Mouse (Mus musculus): ENCODE results near the gene Lcp1. TPM values are rescaled to one million over a fixed set of nuclear protein-coding genes. Genes with fewer than 3 reads are reported as not detected.
A peak's percentile ranks its signal among the peaks of the same experiment; 100 is the strongest.
"Not testable (repeated sequence)": the region's sequence is repeated elsewhere in the genome, so short reads cannot be mapped to it uniquely, and the experiment has no call there.

Gene Lcp1
- 20.6 and 23.4 TPM in 2 replicates for polyA plus RNA-seq (2015; fragmentation: Nextera tagmentation; extraction: Ambion mirVana)

DNA sequence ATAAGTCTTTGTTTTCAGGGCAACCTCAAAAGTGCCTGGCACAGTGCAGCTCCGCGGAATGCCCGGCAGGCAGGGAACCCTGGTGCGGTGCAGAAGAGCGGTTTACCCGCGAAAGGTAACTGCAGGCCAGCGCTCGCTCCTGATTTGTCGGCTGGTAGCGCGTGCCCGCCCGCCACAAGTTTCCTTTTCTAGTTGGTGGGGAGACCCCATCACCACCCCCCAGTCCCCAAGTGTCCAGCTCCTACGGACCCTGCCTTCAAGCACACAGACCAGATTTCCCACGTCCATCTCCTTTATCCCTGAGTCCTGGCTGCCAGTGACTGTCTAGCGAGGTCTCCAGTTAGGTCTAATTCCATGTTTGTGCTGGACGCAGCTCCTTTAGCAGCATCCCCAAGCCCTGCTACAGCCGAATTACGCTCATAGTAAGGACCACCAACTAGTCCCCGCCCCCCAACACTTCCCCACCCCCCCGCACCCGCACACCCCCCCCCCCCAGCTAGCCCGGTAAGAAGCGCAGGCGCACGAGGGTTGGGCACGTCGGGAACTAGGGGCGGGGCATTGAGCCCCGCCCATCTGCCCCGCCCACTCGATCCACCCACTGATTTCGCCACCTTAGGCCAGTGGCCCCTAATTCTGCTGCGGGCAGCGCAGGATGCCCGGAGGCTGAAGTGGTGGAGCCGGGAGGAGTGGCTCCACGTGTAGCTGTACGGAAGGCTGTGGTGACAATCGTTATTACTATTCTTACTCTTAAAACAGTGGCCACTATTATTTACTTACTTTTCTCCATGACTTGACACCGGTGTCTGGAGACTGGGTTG is at the start of gene Lcp1, which contains the start of gene Lrrc63:
TSS of gene Lcp1 (plus strand) at position 601 of the 818 bp plus-strand sequence.
TSS of gene Lrrc63 (minus strand) at position 381 of the 818 bp plus-strand sequence.
- no peaks in the 10 kb centered on the region for H3K36me3 ChIP-seq (ENCODE audit: insufficient read depth, low read length)
- H3K9ac ChIP-seq (replicated peaks; ENCODE audit: low read length), result peak within 1 kb of the TSS; percentile 66
- no peak within 1 kb of the TSS for H3K27ac ChIP-seq (ENCODE audit: low read length)
- H3K4me3 ChIP-seq (ENCODE audit: low read length), result peak within 1 kb of the TSS; percentile 69
- peak; percentile 94 for ATAC-seq (ENCODE audit: low FRiP score, low TSS enrichment)
- no peaks in the 10 kb centered on the region for H3K9me3 ChIP-seq (ENCODE audit: low read length)
- peak within 1 kb of the TSS; percentile 95 for H3K4me2 ChIP-seq (replicated peaks; ENCODE audit: low read depth, low read length)
- no peaks in the 10 kb centered on the region for H3K27me3 ChIP-seq (ENCODE audit: insufficient read depth, low read length)
- H3K4me1 ChIP-seq (ENCODE audit: insufficient read depth, low read length), result 0 out of 2 replicates have a peak, but pooled peaks cover 6% of the 10 kb centered on the region
- WGBS, result under 1% methylated on average over 40 of the region's 42 CpGs

DNA sequence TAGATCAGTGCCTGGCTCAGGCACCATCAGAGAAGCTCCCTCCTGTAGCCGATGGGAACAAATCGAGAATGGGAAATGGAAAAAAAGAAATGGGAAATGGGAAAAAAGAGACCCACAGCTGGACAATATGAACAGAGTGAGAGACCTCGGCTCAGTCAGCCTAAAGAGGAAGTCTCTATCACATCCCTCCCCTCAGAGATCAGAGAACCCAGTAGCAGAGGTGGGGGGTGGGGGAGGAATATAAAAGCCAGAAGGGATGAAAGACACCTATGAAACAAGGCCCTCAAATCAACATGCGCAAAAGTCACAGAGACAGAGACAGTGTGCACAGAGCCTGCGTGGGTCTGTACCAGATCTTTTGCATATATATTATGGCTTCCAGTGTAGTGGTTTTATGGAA is 27.9 kb upstream of the Lcp1 start:
- WGBS, result 95% methylated on average over 5 of the region's 5 CpGs

DNA sequence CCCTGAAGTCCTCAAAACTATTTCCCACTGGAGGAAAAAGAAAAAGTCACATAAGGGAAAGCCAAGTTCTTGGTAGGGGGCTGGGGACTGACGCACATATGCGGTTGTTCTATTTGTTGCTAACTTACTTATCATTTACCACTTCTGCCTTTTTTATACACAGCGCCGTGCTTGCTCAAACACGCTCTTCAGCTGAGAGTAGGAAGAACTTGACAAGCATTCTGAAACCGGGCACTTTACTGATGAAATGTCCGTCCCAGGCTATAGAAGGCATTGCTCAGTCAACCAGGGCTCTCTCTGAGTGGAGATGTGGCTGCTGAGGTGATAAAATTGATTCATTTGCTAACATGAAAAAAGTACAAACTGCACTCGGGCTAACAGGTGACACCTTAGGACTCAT is 9.2 kb upstream of the Lcp1 start:
- Histone ChIP-seq H3K4me2 (replicated peaks; ENCODE audit: low read depth, low read length) (no peak overlapping the region), H3K27me3 (ENCODE audit: insufficient read depth, low read length) (no peaks in the 10 kb centered on the region), H3K9ac (replicated peaks; ENCODE audit: low read length) (no peak overlapping the region), H3K4me1 (ENCODE audit: insufficient read depth, low read length) (no peaks in the 10 kb centered on the region), H3K27ac (ENCODE audit: low read length) (no peak overlapping the region), H3K4me3 (ENCODE audit: low read length) (no peak overlapping the region), H3K9me3 (ENCODE audit: low read length) (no peaks in the 10 kb centered on the region), H3K36me3 (ENCODE audit: insufficient read depth, low read length) (no peaks in the 10 kb centered on the region)
- ATAC-seq (ENCODE audit: low FRiP score, low TSS enrichment), result no peak
- 67% methylated on average over 8 of the region's 8 CpGs for WGBS

More for the DNA sequence above, 27.9 kb upstream of the Lcp1 start:
- Histone ChIP-seq H3K4me3 (ENCODE audit: low read length) (no peak overlapping the region), H3K4me1 (ENCODE audit: insufficient read depth, low read length) (no peaks in the 10 kb centered on the region), H3K27ac (ENCODE audit: low read length) (no peak overlapping the region), H3K36me3 (ENCODE audit: insufficient read depth, low read length) (no peaks in the 10 kb centered on the region), H3K27me3 (ENCODE audit: insufficient read depth, low read length) (no peaks in the 10 kb centered on the region), H3K9me3 (ENCODE audit: low read length) (no peaks in the 10 kb centered on the region), H3K4me2 (replicated peaks; ENCODE audit: low read depth, low read length) (no peak overlapping the region), H3K9ac (replicated peaks; ENCODE audit: low read length) (no peak overlapping the region)
- no peak for ATAC-seq (ENCODE audit: low FRiP score, low TSS enrichment)

DNA sequence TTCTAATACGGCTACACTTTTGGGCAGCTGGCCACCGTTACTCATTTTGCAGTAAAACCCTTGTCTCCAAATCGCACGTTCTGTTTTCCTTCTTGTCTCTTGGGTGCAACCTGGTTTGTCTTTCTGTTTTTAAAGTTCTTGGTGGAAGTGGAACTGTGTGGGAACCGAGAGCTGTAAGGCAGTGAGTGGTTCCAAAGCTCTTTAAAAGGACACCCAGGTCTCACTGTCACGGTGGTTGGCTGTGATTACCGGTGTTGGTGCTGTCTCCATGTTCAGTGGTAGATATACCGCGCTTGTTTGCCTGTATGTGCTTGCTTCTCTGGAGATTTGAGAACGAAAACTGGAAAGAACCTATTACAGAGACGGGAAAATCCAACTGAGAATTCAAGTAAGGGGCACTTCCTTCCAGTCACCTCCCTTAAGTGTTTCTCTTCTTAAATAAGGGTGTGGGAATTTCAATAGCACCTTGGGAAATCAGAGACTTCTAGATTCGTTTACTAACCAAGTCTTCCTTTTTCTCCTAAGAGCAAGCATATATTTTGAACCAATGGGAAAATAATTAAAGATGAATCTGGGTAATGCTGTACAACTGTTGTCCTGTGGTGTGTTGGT is 529 bp downstream of the Lcp1 start:
- H3K9me3 ChIP-seq (ENCODE audit: low read length), result no peaks in the 10 kb centered on the region
- H3K4me1 ChIP-seq (ENCODE audit: insufficient read depth, low read length), result 0 out of 2 replicates have a peak, but pooled peaks cover 6% of the 10 kb centered on the region
- ATAC-seq (ENCODE audit: low FRiP score, low TSS enrichment), result no peak
- peak overlapping the region; percentile 95 for H3K4me2 ChIP-seq (replicated peaks; ENCODE audit: low read depth, low read length)
- no peak overlapping the region for H3K27ac ChIP-seq (ENCODE audit: low read length)
- no peaks in the 10 kb centered on the region for H3K27me3 ChIP-seq (ENCODE audit: insufficient read depth, low read length)
- no peaks in the 10 kb centered on the region for H3K36me3 ChIP-seq (ENCODE audit: insufficient read depth, low read length)
- peak overlapping the region; percentile 69 for H3K4me3 ChIP-seq (ENCODE audit: low read length)
- 0 out of 2 replicates have a peak overlapping the region, but pooled peaks have one; percentile 37 for H3K9ac ChIP-seq (replicated peaks; ENCODE audit: low read length)
- 2% methylated on average over 12 of the region's 12 CpGs for WGBS

DNA sequence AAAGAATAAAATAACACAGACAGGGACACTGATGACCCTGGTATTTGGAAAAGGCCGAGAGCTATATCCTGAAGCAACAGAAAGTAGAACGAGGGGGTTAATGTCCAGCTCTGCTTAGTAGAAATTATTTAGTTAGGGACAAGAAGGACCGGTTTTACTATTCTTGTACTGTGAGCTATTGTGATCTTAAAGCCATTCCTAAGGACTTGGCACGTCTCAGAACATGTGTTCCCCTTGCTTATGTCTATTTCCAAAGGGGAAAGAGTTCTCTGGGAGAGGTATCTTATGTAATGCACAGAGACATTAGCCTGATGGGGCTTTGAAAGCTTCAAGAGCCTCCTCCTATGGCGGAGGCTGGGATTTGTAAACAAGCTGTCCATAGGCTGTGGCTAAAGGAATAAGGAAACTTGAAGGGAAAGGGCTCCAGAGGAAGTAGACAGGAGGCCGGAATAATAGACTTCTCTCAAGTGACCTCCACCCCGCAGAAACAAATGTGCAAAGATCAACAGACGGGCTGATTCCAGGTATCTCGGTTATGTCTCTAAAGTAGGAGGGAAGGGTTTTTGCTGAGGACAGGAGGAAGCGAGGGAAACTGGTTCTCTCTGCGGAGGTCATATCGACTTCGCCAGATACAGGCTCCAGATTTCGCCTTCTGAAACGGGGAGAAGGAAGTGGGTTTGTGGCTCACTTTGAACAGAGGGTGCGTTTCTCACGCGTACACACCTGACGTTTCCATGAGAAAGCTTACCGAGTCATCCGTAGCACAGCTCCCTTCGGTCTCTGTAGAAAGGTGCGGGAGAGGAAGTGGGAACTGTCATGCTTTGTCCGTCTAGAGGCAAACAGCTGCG is 5.4 kb downstream of the Lcp1 start:
- Histone ChIP-seq H3K9ac (replicated peaks; ENCODE audit: low read length) (peak overlapping the region; percentile 24; the same call in 1 of the 2 replicates), H3K27me3 (ENCODE audit: insufficient read depth, low read length) (no peaks in the 10 kb centered on the region), H3K4me3 (ENCODE audit: low read length) (peak overlapping the region; percentile 20), H3K36me3 (ENCODE audit: insufficient read depth, low read length) (no peaks in the 10 kb centered on the region), H3K9me3 (ENCODE audit: low read length) (no peaks in the 10 kb centered on the region), H3K4me2 (replicated peaks; ENCODE audit: low read depth, low read length) (peak overlapping the region; percentile 34), H3K4me1 (ENCODE audit: insufficient read depth, low read length) (no peaks in the 10 kb centered on the region), H3K27ac (ENCODE audit: low read length) (peak overlapping the region; percentile 15; the same call in 1 of the 2 replicates)
- no peak for ATAC-seq (ENCODE audit: low FRiP score, low TSS enrichment)
- WGBS, result 70% methylated on average over 25 of the region's 25 CpGs

DNA sequence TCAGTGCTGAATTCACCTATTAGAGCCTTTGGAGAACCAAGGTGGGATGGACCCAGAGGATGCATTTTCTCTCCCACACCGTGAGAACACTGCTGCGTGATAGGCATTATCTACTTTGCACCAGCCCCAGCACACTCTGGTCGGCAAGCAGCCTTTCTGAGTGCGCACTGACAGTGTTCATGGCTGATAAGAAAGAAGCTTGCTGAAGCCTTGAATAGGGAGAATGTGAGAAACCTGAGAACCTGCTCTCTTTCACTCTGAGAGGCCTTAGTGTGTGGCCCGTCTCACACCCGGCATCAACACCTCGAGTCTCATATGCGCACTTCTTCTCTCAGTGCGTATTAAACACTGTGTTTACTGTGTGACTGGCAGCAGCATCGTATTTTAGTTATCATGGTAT is 7.6 kb downstream of the Lcp1 start:
- Histone ChIP-seq H3K27ac (ENCODE audit: low read length) (no peak overlapping the region), H3K9me3 (ENCODE audit: low read length) (no peaks in the 10 kb centered on the region), H3K4me2 (replicated peaks; ENCODE audit: low read depth, low read length) (no peak overlapping the region), H3K36me3 (ENCODE audit: insufficient read depth, low read length) (no peaks in the 10 kb centered on the region), H3K27me3 (ENCODE audit: insufficient read depth, low read length) (no peaks in the 10 kb centered on the region), H3K4me1 (ENCODE audit: insufficient read depth, low read length) (no peaks in the 10 kb centered on the region), H3K4me3 (ENCODE audit: low read length) (no peak overlapping the region), H3K9ac (replicated peaks; ENCODE audit: low read length) (no peak overlapping the region)
- no peak for ATAC-seq (ENCODE audit: low FRiP score, low TSS enrichment)
- 85% methylated on average over 10 of the region's 10 CpGs for WGBS

DNA sequence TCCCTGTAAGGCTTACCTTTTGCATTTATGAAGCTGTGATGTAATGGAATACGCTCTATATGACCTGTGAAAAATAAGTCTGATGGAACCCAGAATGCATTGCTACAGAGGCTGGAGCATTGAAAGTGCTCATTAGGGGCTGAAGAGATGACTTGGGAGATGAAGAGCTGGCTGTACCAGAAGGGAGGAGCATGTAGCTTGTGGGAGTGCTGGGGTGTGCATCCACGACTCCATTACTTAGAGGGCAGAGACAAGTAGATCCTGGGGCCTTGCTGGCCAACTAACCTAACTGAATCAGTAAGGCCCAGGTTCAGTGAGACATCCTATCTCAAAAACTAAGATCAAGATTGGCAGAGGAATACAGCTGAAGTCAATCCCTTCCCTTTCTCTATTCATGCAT is 8.3 kb downstream of the Lcp1 start:
- no peaks in the 10 kb centered on the region for H3K36me3 ChIP-seq (ENCODE audit: insufficient read depth, low read length)
- WGBS, result 79% methylated on average over 2 of the region's 2 CpGs
- H3K9me3 ChIP-seq (ENCODE audit: low read length), result no peaks in the 10 kb centered on the region
- no peak for ATAC-seq (ENCODE audit: low FRiP score, low TSS enrichment)
- H3K27me3 ChIP-seq (ENCODE audit: insufficient read depth, low read length), result no peaks in the 10 kb centered on the region
- H3K4me1 ChIP-seq (ENCODE audit: insufficient read depth, low read length), result no peaks in the 10 kb centered on the region
- no peak overlapping the region for H3K27ac ChIP-seq (ENCODE audit: low read length)
- H3K9ac ChIP-seq (replicated peaks; ENCODE audit: low read length), result no peak overlapping the region
- H3K4me3 ChIP-seq (ENCODE audit: low read length), result no peak overlapping the region
- no peak overlapping the region for H3K4me2 ChIP-seq (replicated peaks; ENCODE audit: low read depth, low read length)

DNA sequence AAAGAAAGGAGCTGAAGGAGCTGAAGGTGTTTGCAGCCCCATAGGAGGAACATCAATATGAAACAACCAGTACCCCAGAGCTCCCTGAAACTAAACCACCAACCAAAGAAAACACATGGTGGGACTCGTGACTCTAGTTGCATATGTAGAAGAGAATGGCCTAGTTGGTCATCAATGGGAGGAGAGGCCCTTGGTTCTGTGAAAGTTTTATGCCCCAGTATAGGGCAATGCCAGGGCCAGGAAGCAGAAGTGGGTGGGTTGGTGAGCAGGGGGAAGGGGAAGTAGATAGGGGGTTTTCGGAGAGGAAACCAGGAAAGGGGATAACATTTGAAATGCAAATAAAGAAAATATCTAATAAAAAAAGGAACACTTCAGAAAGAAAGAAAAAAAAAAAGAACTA is 16.8 kb downstream of the Lcp1 start:
- not testable (repeated sequence) for H3K4me1 ChIP-seq (ENCODE audit: insufficient read depth, low read length); H3K27me3 ChIP-seq (ENCODE audit: insufficient read depth, low read length); H3K9ac ChIP-seq (replicated peaks; ENCODE audit: low read length); ATAC-seq (ENCODE audit: low FRiP score, low TSS enrichment); H3K4me3 ChIP-seq (ENCODE audit: low read length); H3K36me3 ChIP-seq (ENCODE audit: insufficient read depth, low read length); H3K9me3 ChIP-seq (ENCODE audit: low read length); H3K27ac ChIP-seq (ENCODE audit: low read length)
- 64% methylated on average over 2 of the region's 2 CpGs for WGBS
- 0 out of 2 replicates have a peak overlapping the region, but pooled peaks have one; percentile 15 for H3K4me2 ChIP-seq (replicated peaks; ENCODE audit: low read depth, low read length)

DNA sequence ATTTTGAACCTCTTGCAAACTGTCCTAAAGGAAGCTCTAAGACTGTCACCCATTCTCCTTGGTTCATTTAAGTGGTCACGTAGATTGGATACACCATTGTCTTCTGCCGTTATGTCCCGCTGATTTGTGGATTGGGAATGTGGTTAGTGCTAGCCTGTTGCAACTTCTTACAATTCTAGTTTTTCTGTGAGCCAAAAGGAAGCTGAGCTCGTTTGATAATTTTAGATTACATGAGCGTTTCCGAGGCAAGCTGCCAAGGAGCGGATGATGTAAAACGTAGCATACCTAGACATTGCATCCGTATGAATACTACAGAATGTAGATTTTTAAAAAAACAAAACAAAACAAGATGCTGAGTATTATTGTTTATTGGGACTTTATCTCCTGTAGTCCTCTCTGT is 17.3 kb downstream of the Lcp1 start:
- no peaks in the 10 kb centered on the region for H3K27me3 ChIP-seq (ENCODE audit: insufficient read depth, low read length)
- H3K27ac ChIP-seq (ENCODE audit: low read length), result no peak overlapping the region
- no peak overlapping the region for H3K9ac ChIP-seq (replicated peaks; ENCODE audit: low read length)
- no peaks in the 10 kb centered on the region for H3K9me3 ChIP-seq (ENCODE audit: low read length)
- H3K36me3 ChIP-seq (ENCODE audit: insufficient read depth, low read length), result no peaks in the 10 kb centered on the region
- no peaks in the 10 kb centered on the region for H3K4me1 ChIP-seq (ENCODE audit: insufficient read depth, low read length)
- 0 out of 2 replicates have a peak overlapping the region, but pooled peaks have one; percentile 15 for H3K4me2 ChIP-seq (replicated peaks; ENCODE audit: low read depth, low read length)
- ATAC-seq (ENCODE audit: low FRiP score, low TSS enrichment), result no peak
- 71% methylated on average over 9 of the region's 9 CpGs for WGBS
- H3K4me3 ChIP-seq (ENCODE audit: low read length), result no peak overlapping the region

All from kidney, embryonic 16.5 days (tissue).